Mouse (Mus musculus): ENCODE measurements around the gene Kdm4a.

- TF ChIP-seq CTCF (IDR thresholded peaks at IDR 0.05) = no peak
- TF ChIP-seq EP300 (IDR thresholded peaks at IDR 0.05) = no peak
Measured at GRCm38 (mm10) chr4:118096069-118096468, 83.8 kb downstream of the Kdm4a start.
